Mouse (Mus musculus): ENCODE data around the gene Tmem233. TPM values are rescaled to one million over a fixed set of nuclear protein-coding genes. Genes with fewer than 3 reads are reported as not detected.

The Tmem233 gene
- polyA plus RNA-seq, 1 experiment from 2014 or later, result not detected

DNA sequence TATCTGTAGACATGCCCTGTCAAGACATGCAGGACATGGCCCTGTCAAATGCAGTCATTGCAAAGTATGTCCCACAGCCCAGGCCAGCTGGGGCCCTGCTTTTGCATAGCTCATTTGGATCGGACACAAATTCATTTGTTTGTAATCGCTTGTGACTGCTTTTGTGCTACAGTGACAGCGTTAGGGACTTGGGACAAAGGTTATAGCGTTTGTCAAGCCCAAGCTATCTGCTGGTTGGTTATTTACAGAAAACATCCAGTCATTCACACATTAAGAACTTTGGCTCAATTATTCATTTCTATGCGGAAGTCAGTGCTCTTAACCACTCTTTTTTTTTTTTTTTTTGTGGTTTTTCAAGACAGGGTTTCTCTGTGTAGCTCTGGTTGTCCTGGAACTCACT lies 30.9 kb downstream of the Tmem233 start:
- no peaks in the 10 kb centered on the region for H3K27me3 ChIP-seq
- H3K36me3 ChIP-seq, result no peaks in the 10 kb centered on the region
- no peak overlapping the region for H3K4me3 ChIP-seq
- no peaks in the 10 kb centered on the region for H3K4me1 ChIP-seq
- no peak overlapping the region for H3K9ac ChIP-seq
- 87% methylated on average over 5 of the region's 5 CpGs for WGBS
- no peak overlapping the region for H3K27ac ChIP-seq
- H3K4me2 ChIP-seq (replicated peaks), result no peak overlapping the region
- no peak for ATAC-seq (ENCODE audit: low FRiP score, low read depth)
- no peaks in the 10 kb centered on the region for H3K9me3 ChIP-seq

DNA sequence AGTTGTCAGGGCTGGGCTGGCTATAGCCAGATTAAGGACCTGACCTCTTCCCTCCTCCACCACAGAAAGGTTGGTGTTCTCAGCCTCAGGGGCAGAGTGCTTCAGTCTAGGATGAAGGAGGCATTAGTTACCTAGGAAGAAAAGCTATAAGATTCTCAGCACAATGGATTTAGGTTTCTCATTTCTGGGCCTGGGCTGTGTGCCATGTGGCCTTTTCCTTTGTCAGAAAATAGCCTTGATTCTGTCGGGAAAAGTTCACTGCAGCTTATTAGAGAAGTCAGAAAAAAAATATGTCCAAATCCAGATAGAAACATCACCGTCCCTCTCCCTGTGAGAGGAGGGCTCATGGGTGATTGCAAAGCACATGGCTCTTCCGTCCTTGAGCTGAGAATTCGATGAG lies 33.2 kb downstream of the Tmem233 start:
- Histone ChIP-seq H3K9ac (no peak overlapping the region), H3K36me3 (no peaks in the 10 kb centered on the region), H3K4me3 (no peak overlapping the region)

DNA sequence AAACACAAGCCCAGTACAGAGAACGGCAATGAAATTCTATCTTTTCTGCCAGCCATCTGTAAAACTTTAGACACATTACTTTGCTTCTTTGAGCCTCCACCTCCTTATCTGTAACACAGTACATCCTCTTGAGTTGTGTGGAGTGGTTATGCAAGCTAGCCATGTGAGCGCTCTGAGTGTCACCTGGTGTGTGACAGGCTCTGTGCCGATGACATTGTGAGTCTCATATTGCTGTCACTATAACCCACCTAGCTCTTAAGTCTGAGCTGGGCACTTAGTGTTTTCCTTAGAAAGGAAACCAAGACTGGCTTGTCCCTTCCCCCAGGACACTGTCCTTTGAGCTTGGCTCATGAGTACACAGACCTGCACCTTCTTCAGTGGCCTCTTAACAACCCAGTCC lies 34.7 kb downstream of the Tmem233 start:
- Histone ChIP-seq H3K27ac (no peak overlapping the region), H3K4me2 (replicated peaks) (no peak overlapping the region), H3K9ac (no peak overlapping the region), H3K9me3 (no peaks in the 10 kb centered on the region), H3K4me1 (no peaks in the 10 kb centered on the region), H3K4me3 (no peak overlapping the region), H3K36me3 (no peaks in the 10 kb centered on the region), H3K27me3 (no peaks in the 10 kb centered on the region)
- ATAC-seq (ENCODE audit: low FRiP score, low read depth), result no peak
- 90% methylated on average over 3 of the region's 3 CpGs for WGBS

More for the DNA sequence above, 33.2 kb downstream of the Tmem233 start:
- H3K4me1 ChIP-seq, result no peaks in the 10 kb centered on the region
- no peak overlapping the region for H3K27ac ChIP-seq
- ATAC-seq (ENCODE audit: low FRiP score, low read depth), result no peak
- H3K4me2 ChIP-seq (replicated peaks), result no peak overlapping the region
- no peaks in the 10 kb centered on the region for H3K9me3 ChIP-seq
- WGBS, result 76% methylated on average over 4 of the region's 4 CpGs
- H3K27me3 ChIP-seq, result no peaks in the 10 kb centered on the region

DNA sequence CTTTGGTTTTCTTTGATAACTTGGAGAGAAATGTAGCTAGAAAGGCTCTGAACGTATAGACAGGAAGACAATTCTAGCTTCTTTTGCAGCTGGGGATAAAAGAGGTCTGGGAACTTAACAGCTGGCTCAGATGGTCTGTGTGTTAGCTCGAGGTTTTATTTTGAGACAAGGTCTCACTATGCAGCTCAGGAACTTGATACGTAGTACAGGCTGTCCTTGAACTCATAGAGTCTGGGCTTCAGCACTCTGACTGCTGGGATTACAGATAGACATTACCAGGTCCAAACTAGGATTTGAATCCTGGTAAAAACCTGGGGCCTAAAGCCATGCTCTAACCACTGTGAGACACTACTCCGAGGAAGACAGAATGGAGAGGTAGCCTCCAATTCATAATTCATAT lies 36.8 kb downstream of the Tmem233 start:
- no peak overlapping the region for H3K4me2 ChIP-seq (replicated peaks)
- no peak overlapping the region for H3K4me3 ChIP-seq
- H3K4me1 ChIP-seq, result no peaks in the 10 kb centered on the region
- H3K27me3 ChIP-seq, result no peaks in the 10 kb centered on the region
- 74% methylated on average over 4 of the region's 4 CpGs for WGBS
- no peak overlapping the region for H3K27ac ChIP-seq
- no peak for ATAC-seq (ENCODE audit: low FRiP score, low read depth)
- H3K36me3 ChIP-seq, result no peaks in the 10 kb centered on the region
- H3K9me3 ChIP-seq, result no peaks in the 10 kb centered on the region
- H3K9ac ChIP-seq, result no peak overlapping the region

DNA sequence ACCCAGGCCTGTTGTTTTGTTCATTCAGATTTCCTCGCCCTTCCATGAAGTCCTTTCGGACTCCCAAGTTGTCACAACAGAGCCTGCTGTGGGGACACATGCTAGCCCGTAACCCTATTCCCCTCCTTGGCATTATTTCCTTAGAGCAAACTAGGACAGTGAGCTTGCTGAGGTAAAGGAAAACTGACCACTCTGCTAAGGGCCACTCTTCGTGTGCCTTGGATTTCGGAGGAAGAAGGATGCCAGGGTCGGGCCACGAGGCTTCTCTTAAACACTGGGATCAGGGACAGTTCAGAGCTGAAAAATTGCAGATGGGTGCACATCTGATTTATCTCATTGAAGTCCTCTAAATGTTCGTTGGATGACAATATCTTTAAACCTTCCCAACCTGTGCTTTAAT lies 37.5 kb downstream of the Tmem233 start:
- 80% methylated on average over 8 of the region's 8 CpGs for WGBS
- ATAC-seq (ENCODE audit: low FRiP score, low read depth), result no peak
- Histone ChIP-seq H3K9me3 (no peaks in the 10 kb centered on the region), H3K4me1 (no peaks in the 10 kb centered on the region), H3K36me3 (no peaks in the 10 kb centered on the region), H3K27me3 (no peaks in the 10 kb centered on the region), H3K4me2 (replicated peaks) (no peak overlapping the region), H3K27ac (no peak overlapping the region), H3K4me3 (no peak overlapping the region), H3K9ac (no peak overlapping the region)

DNA sequence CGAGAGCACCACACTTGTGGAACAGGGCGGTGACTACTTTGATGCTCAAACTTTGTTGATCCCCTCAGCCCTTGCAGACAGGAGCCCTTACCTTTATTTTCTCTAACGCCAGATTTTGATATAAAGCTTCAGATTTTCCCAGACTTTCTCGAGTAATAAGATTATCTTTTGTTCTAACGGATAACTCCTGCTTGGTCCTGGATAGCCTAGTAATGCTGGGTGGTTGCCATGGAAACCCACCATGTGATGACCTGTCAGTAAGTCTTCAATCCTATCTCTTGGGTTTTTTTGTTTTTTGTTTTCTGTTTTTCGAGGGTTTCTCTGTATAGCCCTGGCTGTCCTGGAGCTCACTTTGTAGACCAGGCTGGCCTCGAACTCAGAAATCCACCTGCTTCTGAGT lies 40.8 kb downstream of the Tmem233 start:
- H3K27me3 ChIP-seq, result peaks cover 2% of the 10 kb centered on the region
- no peaks in the 10 kb centered on the region for H3K9me3 ChIP-seq
- H3K4me2 ChIP-seq (replicated peaks), result no peak overlapping the region
- H3K4me3 ChIP-seq, result no peak overlapping the region
- H3K36me3 ChIP-seq, result no peaks in the 10 kb centered on the region
- WGBS, result 80% methylated on average over 7 of the region's 7 CpGs
- no peak overlapping the region for H3K27ac ChIP-seq
- 0 out of 2 replicates have a peak, but pooled peaks cover 3% of the 10 kb centered on the region for H3K4me1 ChIP-seq
- H3K9ac ChIP-seq, result no peak overlapping the region
- ATAC-seq (ENCODE audit: low FRiP score, low read depth), result no peak

DNA sequence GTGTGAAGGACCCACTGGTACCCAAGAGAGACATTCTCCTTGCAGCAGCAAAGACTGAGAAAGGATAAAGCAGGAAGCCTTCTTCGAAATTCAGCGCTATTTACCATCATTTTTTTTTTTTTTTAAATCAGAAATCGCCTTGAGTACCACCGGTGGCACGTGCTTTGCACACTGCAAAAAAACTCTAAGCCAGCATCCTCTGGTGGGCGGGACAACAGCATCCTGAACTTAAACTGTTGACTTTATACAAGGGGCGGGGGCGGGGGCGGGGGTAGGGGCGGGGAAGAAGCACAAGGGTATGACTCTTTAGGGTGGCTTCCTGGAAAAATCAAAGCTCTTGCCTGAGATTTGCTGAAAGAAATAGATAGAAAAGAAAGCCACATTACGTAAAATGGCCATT lies 43.3 kb downstream of the Tmem233 start:
- Histone ChIP-seq H3K9me3 (no peaks in the 10 kb centered on the region), H3K4me2 (replicated peaks) (peak overlapping the region; percentile 45), H3K36me3 (no peaks in the 10 kb centered on the region), H3K9ac (no peak overlapping the region), H3K27ac (no peak overlapping the region), H3K4me1 (0 out of 2 replicates have a peak, but pooled peaks cover 3% of the 10 kb centered on the region), H3K27me3 (peaks cover 6% of the 10 kb centered on the region), H3K4me3 (peak overlapping the region; percentile 8; the same call in 1 of the 2 replicates)
- ATAC-seq (ENCODE audit: low FRiP score, low read depth), result no peak
- 18% methylated on average over 11 of the region's 11 CpGs for WGBS

DNA sequence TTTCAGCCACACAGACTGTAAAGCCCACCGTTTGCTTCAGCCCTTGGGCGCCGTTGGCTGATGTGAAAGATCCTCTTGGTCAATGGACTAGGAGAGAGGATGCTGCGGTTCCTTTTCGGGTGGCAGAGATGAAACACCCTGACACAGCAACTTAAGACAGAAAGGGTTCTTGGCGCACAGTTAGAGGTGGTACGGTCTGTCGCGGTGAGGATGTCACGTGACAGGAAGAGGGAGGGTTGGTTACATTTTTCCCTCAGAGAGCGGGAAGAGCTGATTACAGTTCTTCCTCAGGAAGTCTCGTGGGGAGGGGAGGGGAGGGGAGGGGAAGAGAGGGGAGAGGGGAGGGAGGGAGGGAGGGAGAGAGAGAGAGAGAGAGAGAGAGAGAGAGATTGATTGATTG lies 45.3 kb downstream of the Tmem233 start:
- no peak overlapping the region for H3K9ac ChIP-seq
- H3K27me3 ChIP-seq, result peaks cover 6% of the 10 kb centered on the region
- no peak overlapping the region for H3K4me3 ChIP-seq
- 64% methylated on average over 12 of the region's 12 CpGs for WGBS
- H3K4me2 ChIP-seq (replicated peaks), result no peak overlapping the region
- ATAC-seq (ENCODE audit: low FRiP score, low read depth), result no peak
- H3K4me1 ChIP-seq, result 0 out of 2 replicates have a peak, but pooled peaks cover 3% of the 10 kb centered on the region
- H3K27ac ChIP-seq, result no peak overlapping the region
- H3K36me3 ChIP-seq, result no peaks in the 10 kb centered on the region
- H3K9me3 ChIP-seq, result no peaks in the 10 kb centered on the region

DNA sequence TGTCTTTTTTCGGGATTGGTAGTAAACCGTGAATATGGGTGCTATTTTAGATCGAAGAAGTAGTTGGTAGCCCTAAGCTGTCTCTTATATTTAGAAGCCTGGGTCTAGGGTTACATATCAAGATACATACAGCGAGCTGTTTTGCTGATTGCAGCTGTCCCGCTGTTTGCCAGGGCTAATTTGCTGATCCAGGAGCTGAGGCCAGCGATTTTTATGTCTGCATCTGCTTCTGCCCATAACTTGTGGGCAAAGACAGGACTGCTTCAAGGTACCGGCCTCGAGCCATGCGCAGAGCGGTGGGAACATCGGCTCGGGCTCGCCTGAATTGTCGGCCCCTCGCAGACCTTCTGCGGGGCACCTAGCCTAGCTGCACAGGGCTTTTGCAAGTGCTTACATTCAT lies 46.6 kb downstream of the Tmem233 start:
- Histone ChIP-seq H3K9ac (no peak overlapping the region), H3K4me2 (replicated peaks) (no peak overlapping the region), H3K27ac (no peak overlapping the region), H3K9me3 (no peaks in the 10 kb centered on the region), H3K36me3 (no peaks in the 10 kb centered on the region), H3K27me3 (peaks cover 6% of the 10 kb centered on the region), H3K4me1 (0 out of 2 replicates have a peak, but pooled peaks cover 3% of the 10 kb centered on the region), H3K4me3 (no peak overlapping the region)
- 57% methylated on average over 16 of the region's 16 CpGs for WGBS
- no peak; the same call in 1 of the 2 replicates for ATAC-seq (ENCODE audit: low FRiP score, low read depth)

DNA sequence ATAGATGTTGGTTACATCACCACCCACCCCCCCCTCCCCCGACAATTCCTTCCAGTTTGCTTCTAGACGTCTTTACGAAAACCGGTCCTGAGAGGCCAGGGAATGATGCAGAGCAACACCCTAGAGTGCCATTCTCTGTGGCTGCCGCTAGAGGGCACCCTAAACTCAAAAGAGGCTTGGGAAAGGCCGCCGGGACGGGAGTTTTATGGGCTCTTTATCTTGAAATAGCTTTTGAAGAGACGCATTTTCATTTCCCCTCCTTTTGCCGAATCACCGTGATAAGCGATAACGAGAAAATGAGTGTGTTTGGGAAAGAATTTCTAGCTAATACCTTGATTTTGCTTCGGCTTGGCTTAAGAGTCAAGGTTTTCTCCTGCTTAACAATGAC lies 51.9 kb downstream of the Tmem233 start:
- Histone ChIP-seq H3K9ac (no peak overlapping the region), H3K4me3 (no peak overlapping the region), H3K27ac (no peak overlapping the region), H3K27me3 (peaks cover 15% of the 10 kb centered on the region), H3K36me3 (no peaks in the 10 kb centered on the region), H3K4me1 (no peaks in the 10 kb centered on the region), H3K9me3 (no peaks in the 10 kb centered on the region), H3K4me2 (replicated peaks) (peak overlapping the region; percentile 48)
- ATAC-seq (ENCODE audit: low FRiP score, low read depth), result no peak
- 4% methylated on average over 14 of the region's 14 CpGs for WGBS

DNA sequence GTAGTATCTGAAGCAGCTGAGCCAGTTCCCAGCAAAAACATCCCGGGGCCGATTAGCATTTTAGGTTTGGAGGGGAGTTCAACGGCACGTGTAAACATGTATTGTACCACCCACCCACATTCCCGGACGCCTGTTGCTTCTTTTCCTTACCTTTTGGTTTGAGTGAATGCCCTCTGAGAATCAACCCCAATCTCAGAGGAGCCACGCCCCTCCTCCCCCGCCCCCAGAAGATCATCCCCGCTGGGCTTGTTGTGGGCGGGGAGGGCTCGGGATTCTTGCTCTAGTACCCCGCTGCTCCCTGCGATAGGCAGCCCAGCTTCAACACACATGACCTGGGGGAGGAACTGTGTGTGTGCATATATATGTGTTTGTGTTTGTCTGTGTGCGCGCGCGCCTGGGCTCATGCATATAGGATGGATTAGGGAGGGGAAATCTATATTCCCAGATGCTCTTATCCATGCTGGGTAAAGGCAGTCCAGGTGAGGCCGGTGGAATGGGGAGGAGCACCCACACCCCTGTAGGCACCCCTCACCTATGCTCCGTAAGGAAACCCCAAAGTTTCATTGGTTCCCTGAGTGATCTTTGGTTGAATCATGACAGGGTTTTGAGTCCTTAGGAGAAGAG lies 52.4 kb downstream of the Tmem233 start:
- 7% methylated on average over 19 of the region's 19 CpGs for WGBS
- Histone ChIP-seq H3K9ac (0 out of 2 replicates have a peak overlapping the region, but pooled peaks have one; percentile 25), H3K27me3 (peaks cover 11% of the 10 kb centered on the region), H3K36me3 (no peaks in the 10 kb centered on the region), H3K4me2 (replicated peaks) (peak overlapping the region; percentile 48), H3K9me3 (no peaks in the 10 kb centered on the region), H3K4me1 (no peaks in the 10 kb centered on the region), H3K4me3 (0 out of 2 replicates have a peak overlapping the region, but pooled peaks have one; percentile 3), H3K27ac (no peak overlapping the region)
- ATAC-seq (ENCODE audit: low FRiP score, low read depth), result no peak

DNA sequence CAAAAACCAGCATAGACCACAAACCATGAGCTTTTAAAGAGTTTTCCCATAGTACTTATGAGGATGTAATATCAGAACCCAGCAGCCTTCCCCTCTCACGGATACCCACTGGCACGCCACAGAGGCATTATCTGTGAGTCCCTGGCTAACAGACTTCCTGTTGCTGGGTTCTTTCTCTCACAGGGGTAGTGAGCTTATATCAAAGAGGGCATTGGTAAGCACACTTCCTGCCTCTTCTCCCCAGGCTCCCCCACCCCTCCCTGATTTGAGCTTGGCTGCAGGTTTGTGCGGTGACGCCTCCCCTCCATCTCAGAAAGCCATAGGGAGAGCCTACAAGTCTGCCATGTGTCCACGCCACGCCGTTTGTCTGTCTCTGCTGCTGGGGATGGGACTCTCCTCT lies 54.0 kb downstream of the Tmem233 start:
- Histone ChIP-seq H3K9me3 (no peaks in the 10 kb centered on the region), H3K27ac (no peak overlapping the region), H3K4me2 (replicated peaks) (no peak overlapping the region), H3K4me1 (no peaks in the 10 kb centered on the region), H3K27me3 (peaks cover 11% of the 10 kb centered on the region), H3K36me3 (no peaks in the 10 kb centered on the region), H3K4me3 (no peak overlapping the region), H3K9ac (0 out of 2 replicates have a peak overlapping the region, but pooled peaks have one; percentile 14)
- ATAC-seq (ENCODE audit: low FRiP score, low read depth), result no peak
- WGBS, result 66% methylated on average over 7 of the region's 7 CpGs

DNA sequence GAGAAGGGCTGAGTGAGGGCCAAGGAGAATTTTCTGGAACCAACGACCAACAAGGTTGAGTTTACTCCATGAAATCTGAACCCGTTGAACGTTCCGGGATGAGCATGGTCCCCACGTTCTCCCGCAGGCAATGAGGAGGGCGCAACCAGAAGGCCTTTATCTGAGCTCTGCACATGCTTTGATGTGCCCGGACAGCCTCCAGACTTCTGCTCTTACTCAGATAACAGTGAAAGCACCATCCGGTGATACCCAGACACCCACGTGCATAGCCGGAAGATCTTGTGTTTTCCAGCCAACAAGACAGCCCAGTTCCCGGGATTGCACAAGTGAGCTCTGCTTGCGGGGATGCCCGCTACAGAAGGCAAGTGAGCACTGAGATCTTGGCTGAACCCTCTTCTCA lies 56.5 kb downstream of the Tmem233 start:
- peaks cover 19% of the 10 kb centered on the region for H3K4me1 ChIP-seq
- H3K9me3 ChIP-seq, result no peaks in the 10 kb centered on the region
- WGBS, result 92% methylated on average over 14 of the region's 14 CpGs
- H3K27me3 ChIP-seq, result peaks cover 11% of the 10 kb centered on the region
- no peak overlapping the region for H3K9ac ChIP-seq
- no peak overlapping the region for H3K4me3 ChIP-seq
- H3K27ac ChIP-seq, result no peak overlapping the region
- H3K4me2 ChIP-seq (replicated peaks), result no peak overlapping the region
- ATAC-seq (ENCODE audit: low FRiP score, low read depth), result no peak
- peaks cover 9% of the 10 kb centered on the region for H3K36me3 ChIP-seq

Measured in limb, embryonic 13.5 days (tissue).